Mouse (Mus musculus): ENCODE measurements around the gene Gm815. TPM values are rescaled to one million over a fixed set of nuclear protein-coding genes. Genes with fewer than 3 reads are reported as not detected.

The Gm815 gene
- polyA plus RNA-seq (2012; rRNA removed) = not detected in 2 replicates

DNA sequence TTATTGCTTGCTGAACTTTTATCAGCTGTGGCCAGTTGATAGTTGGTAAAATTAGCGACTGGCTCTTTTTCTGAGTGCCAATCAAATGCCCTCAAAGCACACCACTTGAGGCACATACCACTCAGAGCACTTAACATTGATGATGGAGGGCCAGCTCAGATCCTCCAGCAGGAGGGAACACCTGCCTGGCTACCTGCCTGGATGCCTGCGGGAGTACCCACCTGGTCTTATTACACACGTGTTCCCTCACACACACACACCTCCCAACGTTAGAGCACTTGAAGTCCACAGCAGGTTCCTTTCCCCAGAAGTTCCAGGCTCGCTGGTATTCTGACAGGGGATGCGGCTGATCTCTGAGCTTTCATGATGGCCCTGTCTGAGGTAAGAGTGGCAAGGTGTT is at the start of gene Gm815:
Gene Gm815, plus strand, starts transcription at position 266 of the 400 bp plus-strand sequence.

